Mouse (Mus musculus) large intestine, adult 2 months (tissue): ENCODE data around the gene Nt5c3b. TPM values are rescaled to one million over a fixed set of nuclear protein-coding genes. Genes with fewer than 3 reads are reported as not detected.

Experiments
- DNase-seq: peaks from one replicate; pipeline ENCODE4 v3.0.0-alpha.2; 2012; ENCODE audit warnings: low read depth, low spot score
- WGBS: fragments of 180-500 bp; shearing (Covaris S2); methylation state at CpG from one replicate; pipeline ENCODE4 v1.1.7; 2018; 5-methylcytosine and 5-hydroxymethylcytosine counted together
- polyA plus RNA-seq: library from polyadenylated mRNA; depleted of rRNA; stranded (reverse); fragments of >200 nt; gene quantifications from 2 replicates; pipeline ENCODE4 v1.2.3, GENCODE M21; 2012; rRNA removed

The Nt5c3b gene
- polyA plus RNA-seq, 1 experiment, result 18.5 TPM

DNA sequence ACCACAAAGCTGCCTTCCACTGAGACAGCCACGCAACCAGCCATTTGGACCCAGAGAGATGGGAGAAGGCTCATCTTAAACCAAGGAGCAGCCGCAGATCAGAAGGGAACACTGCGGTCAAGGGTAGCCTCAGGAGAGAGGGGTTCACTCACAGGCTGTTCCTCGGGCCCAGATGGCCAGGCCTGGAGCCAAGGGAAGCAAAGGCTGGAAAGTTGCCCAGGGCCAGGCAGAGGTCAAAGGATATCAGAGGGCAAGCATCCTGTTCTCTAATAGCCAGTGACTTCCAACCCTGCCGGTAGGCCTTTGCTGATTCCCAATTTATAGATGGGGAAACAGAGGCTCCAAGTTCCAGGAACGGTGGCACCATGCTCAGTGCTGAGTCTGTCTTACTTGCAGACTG, 53.0 kb downstream of the Nt5c3b start:
- WGBS, result 46% methylated on average over 6 of the region's 6 CpGs
- no peak for DNase-seq

DNA sequence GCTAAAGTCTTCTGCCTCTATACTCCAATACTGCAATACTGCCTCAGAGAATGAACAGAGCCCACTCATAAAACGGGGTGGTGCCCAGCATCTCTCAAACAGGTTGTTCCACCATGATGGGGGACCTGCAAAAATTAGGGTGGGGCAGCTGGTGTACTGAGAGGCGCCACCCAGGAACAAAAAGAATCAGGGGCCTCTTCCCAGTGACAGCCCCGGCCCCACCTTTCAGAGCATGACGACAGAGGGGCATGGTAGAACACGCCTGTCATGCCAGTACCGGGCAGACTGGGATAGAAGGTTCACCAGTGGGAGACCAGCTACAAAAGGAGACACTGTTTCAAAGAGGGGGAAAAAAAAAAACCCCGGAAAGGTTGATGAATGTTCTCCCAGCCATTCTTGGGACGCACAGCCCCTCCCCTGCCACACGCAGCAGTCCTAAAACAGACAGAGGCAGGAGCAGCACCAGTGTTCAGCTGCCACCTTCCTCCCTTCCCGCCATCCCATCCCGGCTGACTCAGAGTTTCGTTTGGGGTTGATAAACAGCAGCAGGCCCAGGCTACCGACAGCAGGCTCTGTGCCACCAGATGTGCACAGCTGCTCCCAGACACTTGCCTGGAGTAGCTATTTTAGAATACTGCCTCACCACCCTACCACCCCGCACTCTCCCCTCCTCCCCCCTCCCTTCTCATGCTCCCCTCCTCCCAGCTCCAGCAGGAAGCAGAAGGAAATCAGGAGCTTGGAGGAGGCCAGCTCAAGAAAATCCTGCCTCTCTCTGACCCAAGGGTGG, 53.8 kb downstream of the Nt5c3b start:
- no peak for DNase-seq
- WGBS, result 13% methylated on average over 14 of the region's 14 CpGs

DNA sequence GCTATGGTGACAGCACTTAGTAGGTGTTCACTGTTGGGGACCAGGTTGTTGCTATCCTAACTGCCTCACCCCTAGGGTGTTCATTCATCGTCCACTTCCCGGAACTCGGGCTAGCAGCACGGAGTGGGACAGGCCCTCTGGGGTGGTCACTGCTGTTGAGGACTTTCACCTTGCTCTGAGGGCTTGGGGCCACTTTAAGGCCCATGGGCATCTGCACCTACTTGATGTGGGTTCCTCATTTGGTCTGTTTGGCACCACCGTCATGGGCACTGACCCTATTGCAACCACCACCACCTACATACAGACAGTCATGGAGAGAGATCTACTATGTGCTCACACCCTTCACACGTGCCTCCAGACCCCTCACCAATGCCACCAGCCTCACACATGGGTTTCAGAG, 54.5 kb downstream of the Nt5c3b start:
- whole genome bisulfite sequencing, result 40% methylated on average over 6 of the region's 6 CpGs
- DNase-seq, result no peak

DNA sequence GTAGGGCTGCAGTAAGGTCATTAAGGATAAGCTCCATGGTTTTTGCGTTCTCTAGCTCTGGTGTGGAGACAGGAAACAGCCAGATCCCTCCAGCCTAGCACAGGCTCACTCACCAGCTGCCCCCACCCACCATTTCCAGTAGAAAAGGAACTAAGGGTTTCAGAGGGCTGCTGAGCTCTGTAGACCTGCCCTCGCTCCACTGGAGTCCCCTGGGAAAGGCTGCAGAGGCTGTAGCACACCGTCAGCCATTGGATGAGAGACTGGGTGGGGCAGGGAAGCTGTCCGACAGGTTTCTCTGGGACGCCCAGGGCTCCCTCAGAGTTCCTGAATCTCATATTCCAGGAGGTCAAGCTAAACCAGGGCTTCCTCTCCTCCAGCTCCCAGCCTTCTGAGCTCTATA, 55.0 kb downstream of the Nt5c3b start:
- WGBS, result 32% methylated on average over 5 of the region's 5 CpGs
- no peak for DNase-seq

DNA sequence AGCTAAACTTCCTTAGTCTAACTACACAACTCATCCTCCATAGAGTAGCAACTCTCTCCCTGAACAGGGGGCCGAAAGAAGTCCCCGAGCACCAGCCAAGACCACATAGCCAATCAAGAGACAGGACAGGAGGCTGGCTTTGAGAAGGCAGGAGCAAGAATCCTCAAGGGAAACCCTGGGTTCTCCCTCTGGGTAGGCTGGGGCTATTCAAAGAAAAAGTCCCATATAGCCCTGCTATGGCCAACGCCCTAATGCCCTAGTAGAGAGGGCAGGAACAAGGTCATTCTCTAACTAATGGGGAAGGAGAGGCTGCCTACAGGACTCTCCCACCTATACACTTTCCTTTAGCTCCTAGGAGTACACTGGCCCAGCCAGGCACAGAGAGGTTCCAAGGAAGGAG, 56.6 kb downstream of the Nt5c3b start:
- no peak for DNase-seq
- WGBS, result 85% methylated on average over 3 of the region's 3 CpGs

DNA sequence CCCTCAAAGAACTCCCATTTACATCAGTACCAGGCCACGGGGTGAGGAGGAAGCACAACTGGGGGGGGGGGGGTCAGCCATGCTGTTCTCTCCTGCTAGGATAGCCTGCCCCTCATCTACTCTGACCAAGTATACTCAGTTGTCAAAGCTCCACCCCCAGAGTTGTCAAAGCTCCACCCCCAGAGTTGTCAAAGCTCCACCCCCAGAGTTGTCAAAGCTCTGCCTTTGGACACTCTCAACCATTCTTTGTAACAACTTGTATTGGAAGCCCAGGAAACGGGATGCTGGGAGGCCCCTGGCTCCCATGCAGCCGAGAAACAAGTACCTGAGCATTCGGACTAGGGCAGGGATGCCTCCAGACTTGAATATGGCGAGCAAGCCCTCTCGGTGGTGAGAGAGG, 58.9 kb downstream of the Nt5c3b start:
- WGBS, result 92% methylated on average over 6 of the region's 6 CpGs
- no peak for DNase-seq

DNA sequence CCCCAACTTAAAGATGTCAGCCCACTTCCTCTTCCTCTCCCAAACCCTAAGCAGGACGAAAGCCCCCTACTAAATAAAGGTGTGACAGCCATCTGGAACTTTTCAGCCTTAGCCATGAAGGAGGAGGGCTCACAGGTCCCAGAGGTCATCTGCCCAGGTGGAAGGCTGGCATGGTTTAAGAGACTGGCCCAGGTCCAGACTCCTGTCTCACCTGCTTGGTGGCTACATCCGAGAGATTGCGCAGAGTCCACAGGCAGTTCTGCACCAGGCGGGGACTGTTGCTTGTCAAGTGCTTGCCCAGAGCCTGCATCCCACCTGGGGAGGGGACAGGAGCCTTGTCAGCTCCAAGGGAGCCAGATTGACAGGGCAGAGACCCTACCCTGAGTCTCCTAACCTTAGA, 62.3 kb downstream of the Nt5c3b start:
- DNase-seq, result no peak
- 71% methylated on average over 4 of the region's 4 CpGs for WGBS

DNA sequence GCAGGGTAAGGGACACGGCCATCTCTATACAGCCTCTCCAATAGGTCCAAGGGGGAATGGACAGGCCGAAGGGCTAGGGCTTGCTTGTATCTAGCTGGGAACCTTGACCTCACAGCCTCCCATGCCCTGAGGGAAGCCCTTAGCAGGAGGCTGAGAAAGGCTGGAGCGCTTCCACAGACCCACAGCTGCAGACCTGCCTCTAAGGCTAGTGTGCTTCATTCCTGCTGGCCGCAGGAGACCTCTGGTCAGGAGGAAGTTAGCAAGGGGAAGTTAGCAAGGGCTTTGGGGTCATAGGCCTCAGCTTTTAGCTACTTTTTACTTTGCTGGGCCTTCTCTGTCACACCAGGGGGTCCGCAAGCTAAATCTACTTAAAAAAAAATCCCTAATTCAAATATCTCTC, 63.2 kb downstream of the Nt5c3b start:
- WGBS, result 88% methylated on average over 5 of the region's 5 CpGs
- DNase-seq, result no peak

DNA sequence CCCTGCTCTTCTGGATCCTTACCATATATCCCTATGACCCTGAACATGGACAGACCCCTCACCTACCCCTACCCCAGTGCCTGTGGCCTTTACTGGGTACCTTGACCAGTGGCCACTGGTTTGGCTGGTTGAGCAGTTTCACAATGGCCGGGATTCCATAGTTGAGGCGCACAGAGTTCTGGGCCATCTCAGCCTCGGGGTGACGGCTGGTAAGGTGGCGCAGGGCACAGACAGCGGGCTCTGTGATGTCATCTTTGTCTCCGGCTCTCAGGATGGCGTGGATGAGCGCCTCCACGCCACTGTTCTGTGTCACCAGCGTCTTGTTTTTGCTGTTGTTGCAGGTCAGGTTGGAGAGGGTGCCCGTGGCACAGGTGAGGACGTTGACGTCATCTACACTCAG, 63.6 kb downstream of the Nt5c3b start:
- no peak for DNase-seq
- 96% methylated on average over 14 of the region's 14 CpGs for WGBS

DNA sequence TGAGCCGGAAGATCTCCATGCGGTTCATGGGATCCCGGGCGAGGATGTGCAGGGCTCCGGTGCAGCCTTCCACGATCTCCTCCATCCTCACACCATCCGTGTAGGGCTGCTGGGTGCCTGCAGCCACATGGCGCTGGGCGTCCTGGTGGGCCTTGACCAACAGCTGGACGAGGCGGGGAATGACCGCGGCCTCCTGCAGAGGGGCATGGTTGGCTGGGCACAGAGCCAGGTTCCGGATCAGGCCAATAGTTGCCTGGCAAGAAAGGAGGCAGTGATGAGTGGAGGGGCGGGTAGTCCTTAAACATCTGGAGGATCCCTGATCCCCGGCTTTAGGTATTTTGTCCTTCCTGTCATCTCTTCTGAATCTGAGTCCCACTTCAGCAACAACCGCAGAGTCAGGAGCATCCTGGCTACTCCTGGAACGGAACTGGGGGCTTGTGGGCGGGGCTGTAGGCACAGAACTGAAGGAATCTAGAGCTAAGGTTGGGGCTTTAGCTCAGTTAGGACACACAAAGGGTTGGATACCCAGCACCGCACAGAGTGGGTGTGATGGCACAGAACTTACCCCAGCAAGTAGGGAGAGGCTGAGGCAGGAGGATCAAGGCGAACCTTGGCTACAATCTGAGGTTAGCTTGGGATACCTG, 64.7 kb downstream of the Nt5c3b start:
- no peak for DNase-seq
- WGBS, result 87% methylated on average over 21 of the region's 21 CpGs

DNA sequence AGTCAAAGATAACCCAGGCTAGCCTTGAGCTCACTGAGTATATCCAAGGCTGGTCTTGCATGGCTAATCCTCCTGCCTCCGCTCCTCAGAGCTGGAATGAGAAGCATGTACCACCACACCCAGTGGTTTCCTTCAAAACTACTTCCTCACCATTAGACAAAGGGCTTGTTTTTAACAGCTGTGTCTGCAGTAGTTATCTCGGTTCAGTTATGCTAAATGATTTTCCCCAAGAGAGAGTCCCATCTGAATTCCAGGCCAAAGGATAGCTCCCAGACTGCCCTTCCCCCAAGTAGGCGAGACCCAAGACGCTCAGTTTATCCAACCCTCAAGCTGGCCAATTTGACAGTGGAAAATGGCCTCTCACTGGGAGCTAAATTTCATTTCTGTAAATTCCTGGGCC, 65.6 kb downstream of the Nt5c3b start:
- 71% methylated on average over 4 of the region's 4 CpGs for WGBS
- DNase-seq, result no peak

DNA sequence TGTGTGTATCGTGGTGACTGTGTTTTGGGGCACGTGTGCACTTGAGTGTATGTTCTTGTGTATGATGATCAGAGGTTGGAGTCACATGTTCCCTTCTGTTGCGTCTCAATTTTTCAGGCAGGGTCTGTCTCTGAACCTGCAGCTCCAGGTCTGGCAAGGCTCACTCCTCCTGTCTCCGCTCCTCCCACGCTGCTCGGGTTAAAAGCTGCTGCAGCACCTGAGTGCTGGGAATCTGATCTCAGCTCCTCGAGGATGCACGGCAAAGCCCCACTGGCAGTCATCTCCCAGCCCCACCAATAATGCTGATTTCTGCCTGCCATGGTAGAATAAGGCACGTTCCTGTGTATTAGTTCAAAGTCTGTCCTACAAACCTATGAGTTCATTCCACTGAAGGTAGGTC, 66.5 kb downstream of the Nt5c3b start:
- no peak for DNase-seq
- WGBS, result 91% methylated on average over 9 of the region's 9 CpGs

Other genes starting within 250 kb of the Nt5c3b start
- gene Krt9, start 248.6 kb downstream of the Nt5c3b start, polyA plus RNA-seq, result not detected in 2 replicates
- gene Krt14, start 234.3 kb downstream of the Nt5c3b start, polyA plus RNA-seq, result 0.16 TPM in 1 of 2 replicates, not detected in the other
- gene Krt16, start 192.9 kb downstream of the Nt5c3b start, polyA plus RNA-seq, result 0.07 TPM in 2 replicates
- gene Krt17, start 180.8 kb downstream of the Nt5c3b start, polyA plus RNA-seq, result 1.9 and 2.2 TPM in 2 replicates
- not detected in 2 replicates for gene Krt42, start 171.9 kb downstream of the Nt5c3b start, polyA plus RNA-seq
- gene Eif1, start 121.9 kb downstream of the Nt5c3b start, polyA plus RNA-seq, result 146 and 159 TPM in 2 replicates
- not detected in 2 replicates for gene Gast, start 107.4 kb downstream of the Nt5c3b start, polyA plus RNA-seq
- 5.2 and 5.4 TPM in 2 replicates for gene Hap1, start 85.7 kb downstream of the Nt5c3b start, polyA plus RNA-seq
- 216 and 335 TPM in 2 replicates for gene Jup, start 44.0 kb downstream of the Nt5c3b start, polyA plus RNA-seq
- gene P3h4, start 27.0 kb downstream of the Nt5c3b start, polyA plus RNA-seq, result 5.7 and 6.0 TPM in 2 replicates
- 11.2 and 11.5 TPM in 2 replicates for gene Fkbp10, start 26.1 kb downstream of the Nt5c3b start, polyA plus RNA-seq
- gene Klhl10, start 109 bp upstream of the Nt5c3b start, polyA plus RNA-seq, result 0.05 and 0.11 TPM in 2 replicates
- 1.2 and 2.5 TPM in 2 replicates for gene Klhl11, start 30.9 kb upstream of the Nt5c3b start, polyA plus RNA-seq
- 43.0 and 70.5 TPM in 2 replicates for gene Acly, start 86.2 kb upstream of the Nt5c3b start, polyA plus RNA-seq
- gene Ttc25, start 103.8 kb upstream of the Nt5c3b start, polyA plus RNA-seq, result 0.12 TPM in 1 of 2 replicates, not detected in the other
- 32.5 and 32.8 TPM in 2 replicates for gene Cnp, start 133.1 kb upstream of the Nt5c3b start, polyA plus RNA-seq
- gene Nkiras2, start 177.4 kb upstream of the Nt5c3b start, polyA plus RNA-seq, result 88.6 and 112 TPM in 2 replicates
- 53.6 and 60.9 TPM in 2 replicates for gene Dnajc7, start 178.4 kb upstream of the Nt5c3b start, polyA plus RNA-seq